Mouse (Mus musculus) embryo, embryonic 9.5 days (tissue): ENCODE measurements around the gene Rbfox1.
A peak's percentile ranks its signal among the peaks of the same experiment; 100 is the strongest.

Source experiments
- DNase-seq: peaks from one replicate; pipeline ENCODE4 v3.0.0-alpha.2; 2017; ENCODE audit errors: extremely low spot score

Rbfox1 gene

DNA sequence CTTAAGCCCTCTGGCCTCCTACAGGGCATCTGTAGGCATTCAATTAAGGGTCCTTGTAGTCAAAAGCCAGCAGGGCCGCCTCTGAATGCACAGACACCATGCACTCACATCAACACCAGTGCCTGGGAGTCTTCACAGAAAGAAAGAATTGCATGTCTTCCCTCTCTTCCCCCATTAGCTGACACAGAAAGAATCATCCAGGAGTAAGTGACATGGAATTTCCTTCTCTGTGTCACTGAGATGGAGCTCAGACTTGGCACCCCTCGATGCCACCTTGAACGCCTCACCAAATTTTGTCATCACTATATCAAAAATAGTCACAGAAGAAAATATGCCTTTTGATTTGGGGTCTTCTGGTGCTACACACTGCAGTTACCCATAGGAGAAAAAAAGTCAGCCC is 1151.4 kb downstream of the Rbfox1 start:
- no peak for DNase-seq

DNA sequence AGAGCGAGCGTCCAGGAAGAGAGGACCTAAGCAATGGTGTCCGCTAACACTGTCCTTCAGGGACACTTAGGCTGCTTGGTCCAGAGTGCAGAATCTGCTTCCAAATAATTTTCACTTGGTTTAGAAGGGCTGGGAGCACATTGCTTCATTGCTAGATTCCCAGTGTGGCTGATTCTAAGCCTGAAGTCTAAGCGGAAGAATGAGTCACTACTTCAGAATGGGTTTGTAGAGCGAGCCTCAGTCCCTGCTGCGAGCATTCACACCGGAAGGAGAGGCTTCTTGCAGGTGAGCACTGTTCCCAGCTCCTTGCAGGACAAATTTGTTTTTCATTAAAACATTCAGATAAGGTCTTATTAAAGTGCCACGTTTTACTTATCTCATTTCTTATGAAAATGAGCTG is 1151.8 kb downstream of the Rbfox1 start:
- no peak for DNase-seq

- DNase-seq = peak; percentile 38
Measured at GRCm38 (mm10) chr16:7038639-7039260, 1153.6 kb downstream of the Rbfox1 start.

GRCm38 (mm10) chr16:7039404-7040367 is 1154.5 kb downstream of the Rbfox1 start:
- peak; percentile 24 for DNase-seq

DNA sequence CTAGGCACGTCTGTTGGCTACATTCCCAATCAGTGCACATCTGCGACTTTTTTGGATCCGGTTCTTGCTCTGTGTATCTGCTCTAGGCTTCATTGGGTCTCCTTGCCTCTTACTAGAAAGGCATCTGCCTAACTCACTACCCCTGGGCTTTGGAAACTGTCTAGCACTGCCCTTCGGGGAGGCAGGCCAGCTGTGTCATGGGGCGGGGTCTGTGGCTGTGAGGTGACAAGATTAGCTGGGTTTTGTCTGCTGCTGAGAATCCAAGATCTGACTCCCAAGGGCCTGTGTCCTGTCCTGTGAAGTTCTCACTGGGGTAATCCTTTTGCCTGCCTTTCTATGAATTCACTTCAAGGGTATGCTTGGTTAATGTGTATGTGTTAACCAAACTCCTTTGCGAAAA is 1155.5 kb downstream of the Rbfox1 start:
- peak; percentile 20 for DNase-seq

DNA sequence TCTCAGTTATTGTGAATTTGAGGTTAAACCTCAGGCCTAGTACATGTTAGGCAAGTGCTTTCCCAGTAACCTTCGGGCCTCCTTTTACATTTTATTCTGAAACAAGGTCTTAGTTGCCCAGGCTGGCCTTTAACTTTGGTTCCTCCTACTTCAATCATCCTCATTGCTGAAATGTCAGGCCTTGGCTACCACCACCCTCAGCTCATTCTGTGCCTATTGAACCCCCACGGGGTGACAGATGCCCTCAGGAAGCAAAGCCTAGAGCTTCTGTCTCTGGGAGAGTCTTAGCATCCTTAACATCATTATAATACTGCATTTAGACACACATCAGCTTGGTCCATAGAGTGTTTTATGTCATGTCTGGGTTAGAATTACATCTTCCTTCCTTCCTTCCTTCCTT is 1162.3 kb downstream of the Rbfox1 start:
- no peak for DNase-seq

DNA sequence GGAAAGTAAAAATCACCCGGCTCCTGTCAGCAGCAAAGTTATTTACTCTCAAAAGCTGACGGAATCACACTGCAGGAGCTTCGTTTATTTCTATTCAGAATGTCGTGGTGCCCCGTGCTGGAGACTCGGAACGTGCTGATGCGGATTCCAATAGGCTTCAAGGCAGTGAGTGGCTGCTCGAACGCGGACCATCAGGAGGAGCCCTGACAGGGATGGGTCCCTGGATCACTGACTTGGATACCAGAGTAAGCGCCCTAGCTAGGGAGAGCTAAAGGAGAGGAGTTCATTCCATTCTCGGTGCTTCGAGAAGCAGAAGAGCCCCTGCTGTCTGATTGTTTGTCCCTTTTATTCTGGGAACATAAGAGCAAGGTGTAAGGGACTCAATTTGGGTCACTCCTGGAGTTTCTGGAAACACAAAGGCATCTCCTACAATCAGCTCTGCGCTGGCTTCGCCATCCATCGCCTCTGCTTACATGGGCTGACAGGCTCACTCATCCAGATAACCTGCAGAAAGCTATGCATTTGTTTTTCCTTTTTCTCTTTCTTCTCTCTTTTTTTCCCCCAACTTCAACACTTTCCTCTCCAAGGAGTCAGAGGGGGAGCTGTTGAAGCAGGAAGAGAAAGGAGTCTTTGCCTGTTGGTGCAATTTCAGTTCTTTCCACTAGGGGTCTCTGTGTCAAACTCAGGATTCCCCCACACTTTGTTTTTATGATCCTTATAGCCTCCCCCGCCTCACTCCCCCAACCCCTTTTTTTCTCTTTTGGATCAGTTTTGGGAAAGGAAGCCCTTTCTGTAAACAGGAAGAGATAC is 1164.2 kb downstream of the Rbfox1 start:
- DNase-seq = peak; percentile 54

DNA sequence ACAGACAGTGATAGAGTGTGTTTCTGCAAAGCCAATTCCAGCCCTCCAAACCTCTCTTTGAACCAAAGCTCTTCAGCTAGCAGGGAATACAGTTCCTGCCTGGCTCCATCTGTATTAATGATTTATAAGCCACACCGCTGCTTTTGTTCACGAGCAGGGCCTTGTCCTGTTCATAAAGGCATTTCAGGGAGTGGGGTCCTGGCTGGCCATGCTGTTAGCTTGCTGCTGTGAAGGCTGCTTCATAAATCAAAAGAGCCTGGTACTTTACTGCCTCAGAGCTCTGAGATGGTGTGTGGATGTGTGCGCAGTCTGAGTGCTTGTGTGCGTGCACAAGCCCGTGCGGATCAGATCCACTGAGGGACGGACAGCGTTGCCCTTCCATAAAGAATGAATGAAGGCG is 1165.8 kb downstream of the Rbfox1 start:
- no peak for DNase-seq

- no peak for DNase-seq
Measured at GRCm38 (mm10) chr16:7051991-7052390, 1166.8 kb downstream of the Rbfox1 start.

DNA sequence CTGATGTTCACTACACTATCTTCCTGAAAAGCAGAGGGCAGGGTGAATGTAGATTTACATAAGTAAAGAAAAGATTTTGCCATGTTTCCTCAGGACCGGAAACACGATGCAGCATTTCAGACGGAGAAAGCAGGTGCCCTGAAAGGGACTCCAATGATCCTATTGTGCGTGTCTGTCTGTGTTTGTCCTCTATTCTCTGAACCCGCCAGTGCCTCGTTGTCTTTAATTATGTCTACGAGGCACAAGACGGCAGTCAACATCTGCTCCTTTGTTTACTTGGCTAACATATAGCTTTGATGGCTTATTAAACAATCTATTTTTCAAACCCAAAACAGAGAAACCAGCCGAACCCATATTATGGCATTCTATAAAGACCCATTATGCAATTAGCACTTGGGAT is 1167.3 kb downstream of the Rbfox1 start:
- DNase-seq = no peak

DNA sequence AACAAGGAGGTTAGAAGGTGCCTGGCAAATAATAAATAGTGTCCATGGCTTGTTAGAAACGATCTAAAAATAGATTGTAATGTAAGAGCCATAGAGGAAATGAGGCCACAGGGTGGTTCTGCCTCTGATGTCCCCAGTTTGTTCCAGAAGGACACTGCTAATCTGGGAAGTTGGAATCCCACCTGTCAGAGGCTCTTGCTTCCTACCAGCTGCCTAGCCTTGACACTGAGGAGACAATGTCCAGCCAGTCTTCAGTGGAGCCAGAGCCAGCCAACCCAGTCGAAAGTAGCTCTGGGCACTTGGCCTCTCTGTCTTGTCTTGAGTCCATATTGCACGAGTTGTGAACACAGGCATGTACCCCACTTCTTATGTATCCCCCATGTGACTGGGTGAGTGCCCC is 1172.6 kb downstream of the Rbfox1 start:
- no peak for DNase-seq

- no peak for DNase-seq
Measured at GRCm38 (mm10) chr16:7058556-7058955, 1173.4 kb downstream of the Rbfox1 start.

- no peak for DNase-seq
Measured at GRCm38 (mm10) chr16:7059596-7059995, 1174.4 kb downstream of the Rbfox1 start.

- peak; percentile 48 for DNase-seq
Measured at GRCm38 (mm10) chr16:7060864-7061263, 1175.7 kb downstream of the Rbfox1 start.

DNA sequence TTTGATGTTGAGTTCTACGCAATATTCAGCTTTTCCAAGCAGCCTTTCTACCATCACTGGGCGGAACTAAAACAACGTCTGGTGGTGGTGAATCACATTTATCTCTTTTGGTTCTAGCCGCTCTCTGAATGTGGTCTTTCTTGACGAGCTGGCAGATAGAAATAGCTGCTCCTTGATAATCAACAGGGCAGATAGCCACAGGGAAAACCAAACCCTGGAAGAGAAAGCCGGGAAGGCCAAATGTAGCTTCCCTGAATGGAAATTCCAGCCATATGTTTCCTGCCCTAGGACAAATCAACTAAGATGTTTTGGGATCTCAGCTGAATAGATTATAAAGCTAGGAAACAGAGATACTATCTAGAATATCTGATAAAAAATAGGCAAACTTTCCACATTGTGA is 1177.4 kb downstream of the Rbfox1 start:
- no peak for DNase-seq

- no peak for DNase-seq
Measured at GRCm38 (mm10) chr16:7067109-7067508, 1182.0 kb downstream of the Rbfox1 start.

DNA sequence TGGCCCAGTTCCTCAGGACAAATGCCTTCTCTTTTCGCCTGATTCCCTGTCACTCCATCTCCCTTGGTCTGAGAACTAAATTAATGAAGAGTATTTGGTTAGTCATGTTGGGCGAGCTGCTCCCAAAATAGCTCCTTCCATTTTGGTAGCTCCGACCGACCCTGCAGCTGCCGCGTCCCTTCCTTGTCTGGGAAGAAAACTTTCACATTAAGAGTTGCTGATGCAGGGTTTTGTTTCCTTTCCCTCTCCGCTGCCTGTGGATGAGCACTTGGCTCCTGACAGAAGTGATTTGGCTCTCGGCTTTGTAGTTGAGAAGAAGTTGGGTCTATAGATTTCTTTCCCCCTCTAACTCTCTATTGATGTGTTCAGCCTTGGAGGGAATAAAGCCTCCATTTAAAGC is 1184.4 kb downstream of the Rbfox1 start:
- DNase-seq = no peak

DNA sequence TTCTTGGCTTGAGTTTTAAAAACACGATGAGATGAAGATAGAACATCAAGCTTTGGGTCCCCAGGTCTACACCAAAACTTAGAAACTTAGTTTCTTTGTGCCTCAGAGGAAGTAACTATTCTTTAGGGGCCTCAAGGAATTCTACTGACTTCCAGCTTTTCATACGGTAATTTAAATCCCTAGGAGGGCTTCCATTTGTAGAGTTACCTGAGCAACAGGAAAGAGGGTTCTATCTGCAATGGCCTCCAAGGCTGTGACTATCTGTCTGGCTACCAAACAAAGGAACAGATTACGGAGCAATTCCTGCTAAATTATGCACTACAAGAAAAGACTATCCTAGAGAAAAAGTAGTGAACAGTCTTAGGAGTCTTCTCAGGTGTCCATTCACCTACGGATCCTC is 1189.6 kb downstream of the Rbfox1 start:
- no peak for DNase-seq

DNA sequence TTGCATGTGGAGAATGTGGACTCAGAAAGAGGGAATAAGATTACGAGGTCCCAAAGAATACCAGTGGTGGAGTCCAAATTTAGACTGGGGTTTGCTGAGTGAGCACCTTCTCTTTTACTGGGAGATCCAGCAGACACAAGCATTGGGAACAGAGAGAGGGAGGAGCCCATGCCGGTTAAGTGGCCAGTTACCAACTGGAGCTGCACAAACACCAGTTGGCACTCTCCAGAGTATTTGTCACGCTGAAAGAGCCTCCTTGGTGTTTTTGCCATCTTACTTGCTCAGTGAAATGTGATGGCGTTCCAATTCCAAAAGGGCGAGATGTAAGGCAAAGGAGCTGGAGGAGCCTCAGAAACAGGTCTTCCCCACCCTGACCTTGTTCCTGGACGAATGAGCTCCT is 1190.6 kb downstream of the Rbfox1 start:
- DNase-seq = no peak

DNA sequence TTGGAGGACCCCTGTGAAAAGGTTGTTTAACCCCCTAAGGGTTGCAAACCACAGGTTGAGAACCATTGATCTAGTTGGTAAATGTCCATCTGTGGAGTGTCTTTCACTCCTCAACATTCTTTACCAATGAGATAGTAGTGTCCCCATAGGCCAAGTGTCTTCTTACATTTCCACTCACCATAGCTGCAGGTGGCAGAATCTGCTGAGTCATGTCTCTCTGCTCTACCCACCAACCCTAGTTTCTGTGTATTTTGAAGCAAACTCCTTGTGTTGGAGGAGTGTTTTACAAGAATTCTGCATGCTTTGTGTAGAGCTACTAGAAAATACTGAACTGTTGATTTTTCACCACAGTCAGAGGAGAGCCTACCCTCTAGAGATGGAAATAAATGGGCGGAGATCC is 1191.2 kb downstream of the Rbfox1 start:
- DNase-seq = no peak

- DNase-seq = no peak
Measured at GRCm38 (mm10) chr16:7076707-7077106, 1191.6 kb downstream of the Rbfox1 start.

DNA sequence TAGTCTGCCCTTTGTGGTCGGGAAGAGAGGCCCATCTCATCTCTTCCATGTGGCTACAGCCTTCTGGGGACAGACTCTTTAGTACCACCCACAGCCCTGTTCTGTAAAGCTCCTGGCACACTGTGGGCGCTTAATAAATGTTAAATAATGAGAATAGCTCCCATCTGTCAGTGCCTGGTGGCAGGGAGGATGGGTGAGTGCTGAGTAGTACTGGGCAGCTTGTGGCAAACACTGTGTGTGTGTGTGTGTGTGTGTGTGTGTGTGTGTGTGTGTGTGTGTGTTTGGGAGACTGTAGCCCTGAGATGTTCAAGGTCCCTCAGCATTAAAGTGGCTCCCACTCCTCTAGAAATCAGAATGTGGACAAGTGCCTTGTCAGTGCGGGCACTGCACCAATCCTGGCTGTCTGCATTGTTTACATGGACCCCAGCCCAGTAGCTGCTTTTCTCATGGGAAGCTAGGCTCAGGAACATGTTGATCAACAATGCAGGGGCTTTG is 1196.0 kb downstream of the Rbfox1 start:
- no peak for DNase-seq
